Mouse (Mus musculus): ENCODE results near the gene Arnt2. TPM values are rescaled to one million over a fixed set of nuclear protein-coding genes. Genes with fewer than 3 reads are reported as not detected.
A peak's percentile ranks its signal among the peaks of the same experiment; 100 is the strongest.

Arnt2 gene
- polyA plus RNA-seq, 1 experiment from 2014 or later, result 17.0 TPM

GRCm38 (mm10) chr7:84282231-84282630 lies 127.7 kb downstream of the Arnt2 start:
- no peaks in the 10 kb centered on the region for H3K27me3 ChIP-seq

GRCm38 (mm10) chr7:84279231-84279630 lies 130.7 kb downstream of the Arnt2 start:
- no peaks in the 10 kb centered on the region for H3K9me3 ChIP-seq
- 79% methylated on average over 1 of the region's 1 CpGs for WGBS
- ATAC-seq (ENCODE audit: insufficient number of reproducible peaks, insufficient read depth, low FRiP score, low TSS enrichment, low read depth), result no peak
- H3K27ac ChIP-seq, result no peak overlapping the region
- no peak overlapping the region for H3K4me3 ChIP-seq
- no peak overlapping the region for H3K4me2 ChIP-seq
- no peaks in the 10 kb centered on the region for H3K27me3 ChIP-seq
- no peak overlapping the region for H3K9ac ChIP-seq
- no peaks in the 10 kb centered on the region for H3K4me1 ChIP-seq
- peaks cover 44% of the 10 kb centered on the region for H3K36me3 ChIP-seq

More at GRCm38 (mm10) chr7:84282231-84282630, 127.7 kb downstream of the Arnt2 start:
- ATAC-seq (ENCODE audit: insufficient number of reproducible peaks, insufficient read depth, low FRiP score, low TSS enrichment, low read depth), result no peak
- Histone ChIP-seq H3K36me3 (peaks cover 35% of the 10 kb centered on the region), H3K4me3 (no peak overlapping the region), H3K27ac (no peak overlapping the region), H3K9ac (no peak overlapping the region), H3K4me1 (no peaks in the 10 kb centered on the region), H3K4me2 (no peak overlapping the region), H3K9me3 (no peaks in the 10 kb centered on the region)
- 87% methylated on average over 4 of the region's 4 CpGs for WGBS

- WGBS, result 75% methylated on average over 10 of the region's 10 CpGs
- no peaks in the 10 kb centered on the region for H3K27me3 ChIP-seq
- peaks cover 38% of the 10 kb centered on the region for H3K36me3 ChIP-seq
- H3K4me3 ChIP-seq, result no peak overlapping the region
- no peaks in the 10 kb centered on the region for H3K4me1 ChIP-seq
- no peak overlapping the region for H3K4me2 ChIP-seq
- ATAC-seq (ENCODE audit: insufficient number of reproducible peaks, insufficient read depth, low FRiP score, low TSS enrichment, low read depth), result no peak
- no peak overlapping the region for H3K9ac ChIP-seq
- no peak overlapping the region for H3K27ac ChIP-seq
- H3K9me3 ChIP-seq, result no peaks in the 10 kb centered on the region
Observed at GRCm38 (mm10) chr7:84275312-84275711, 134.7 kb downstream of the Arnt2 start.

GRCm38 (mm10) chr7:84273930-84274329 lies 136.0 kb downstream of the Arnt2 start:
- Histone ChIP-seq H3K4me2 (no peak overlapping the region), H3K4me1 (no peaks in the 10 kb centered on the region), H3K4me3 (no peak overlapping the region), H3K27me3 (no peaks in the 10 kb centered on the region), H3K27ac (no peak overlapping the region), H3K9me3 (no peaks in the 10 kb centered on the region), H3K9ac (no peak overlapping the region), H3K36me3 (peaks cover 31% of the 10 kb centered on the region)
- ATAC-seq (ENCODE audit: insufficient number of reproducible peaks, insufficient read depth, low FRiP score, low TSS enrichment, low read depth), result no peak
- WGBS, result 75% methylated on average over 6 of the region's 6 CpGs

- no peak overlapping the region for H3K4me3 ChIP-seq
Observed at GRCm38 (mm10) chr7:84272206-84272818, 137.7 kb downstream of the Arnt2 start.

GRCm38 (mm10) chr7:84271429-84271828 lies 138.5 kb downstream of the Arnt2 start:
- H3K4me1 ChIP-seq, result no peaks in the 10 kb centered on the region
- no peak overlapping the region for H3K4me3 ChIP-seq
- H3K4me2 ChIP-seq, result no peak overlapping the region
- H3K36me3 ChIP-seq, result peaks cover 52% of the 10 kb centered on the region
- no peaks in the 10 kb centered on the region for H3K9me3 ChIP-seq
- H3K9ac ChIP-seq, result no peak overlapping the region
- 87% methylated on average over 5 of the region's 5 CpGs for WGBS
- no peaks in the 10 kb centered on the region for H3K27me3 ChIP-seq
- ATAC-seq (ENCODE audit: insufficient number of reproducible peaks, insufficient read depth, low FRiP score, low TSS enrichment, low read depth), result no peak
- no peak overlapping the region for H3K27ac ChIP-seq

More at GRCm38 (mm10) chr7:84272206-84272818, 137.7 kb downstream of the Arnt2 start:
- Histone ChIP-seq H3K36me3 (peaks cover 44% of the 10 kb centered on the region), H3K9ac (no peak overlapping the region), H3K4me2 (no peak overlapping the region), H3K27me3 (no peaks in the 10 kb centered on the region), H3K4me1 (no peaks in the 10 kb centered on the region), H3K9me3 (no peaks in the 10 kb centered on the region), H3K27ac (no peak overlapping the region)
- 25% methylated on average over 7 of the region's 7 CpGs for WGBS
- ATAC-seq (ENCODE audit: insufficient number of reproducible peaks, insufficient read depth, low FRiP score, low TSS enrichment, low read depth), result peak; percentile 62; the same call in 1 of the 2 replicates

GRCm38 (mm10) chr7:84263466-84263865 lies 146.5 kb downstream of the Arnt2 start:
- no peaks in the 10 kb centered on the region for H3K9me3 ChIP-seq
- no peak overlapping the region for H3K4me3 ChIP-seq
- no peaks in the 10 kb centered on the region for H3K4me1 ChIP-seq
- no peak overlapping the region for H3K9ac ChIP-seq
- 83% methylated on average over 4 of the region's 4 CpGs for whole genome bisulfite sequencing
- H3K27ac ChIP-seq, result no peak overlapping the region
- H3K36me3 ChIP-seq, result peaks cover 72% of the 10 kb centered on the region
- no peaks in the 10 kb centered on the region for H3K27me3 ChIP-seq
- no peak overlapping the region for H3K4me2 ChIP-seq
- no peak for ATAC-seq (ENCODE audit: insufficient number of reproducible peaks, insufficient read depth, low FRiP score, low TSS enrichment, low read depth)

- WGBS, result 72% methylated on average over 6 of the region's 6 CpGs
- no peak overlapping the region for H3K4me3 ChIP-seq
- H3K36me3 ChIP-seq, result peaks cover 69% of the 10 kb centered on the region
- H3K4me1 ChIP-seq, result no peaks in the 10 kb centered on the region
- H3K27ac ChIP-seq, result no peak overlapping the region
- ATAC-seq (ENCODE audit: insufficient number of reproducible peaks, insufficient read depth, low FRiP score, low TSS enrichment, low read depth), result no peak
- H3K27me3 ChIP-seq, result no peaks in the 10 kb centered on the region
- no peaks in the 10 kb centered on the region for H3K9me3 ChIP-seq
- no peak overlapping the region for H3K4me2 ChIP-seq
- no peak overlapping the region for H3K9ac ChIP-seq
Observed at GRCm38 (mm10) chr7:84261341-84261740, 148.6 kb downstream of the Arnt2 start.

- Histone ChIP-seq H3K4me3 (no peak overlapping the region), H3K4me1 (no peaks in the 10 kb centered on the region), H3K4me2 (no peak overlapping the region), H3K36me3 (peaks cover 65% of the 10 kb centered on the region), H3K9me3 (no peaks in the 10 kb centered on the region), H3K9ac (no peak overlapping the region), H3K27ac (no peak overlapping the region), H3K27me3 (no peaks in the 10 kb centered on the region)
- WGBS, result 85% methylated on average over 4 of the region's 4 CpGs
- ATAC-seq (ENCODE audit: insufficient number of reproducible peaks, insufficient read depth, low FRiP score, low TSS enrichment, low read depth), result no peak
Observed at GRCm38 (mm10) chr7:84260401-84260800, 149.6 kb downstream of the Arnt2 start.

- Histone ChIP-seq H3K36me3 (peaks cover 63% of the 10 kb centered on the region), H3K27ac (no peak overlapping the region), H3K9me3 (no peaks in the 10 kb centered on the region), H3K4me1 (no peaks in the 10 kb centered on the region), H3K9ac (no peak overlapping the region), H3K4me3 (no peak overlapping the region), H3K27me3 (no peaks in the 10 kb centered on the region), H3K4me2 (no peak overlapping the region)
- ATAC-seq (ENCODE audit: insufficient number of reproducible peaks, insufficient read depth, low FRiP score, low TSS enrichment, low read depth), result no peak
- 75% methylated on average over 4 of the region's 4 CpGs for WGBS
Observed at GRCm38 (mm10) chr7:84259309-84259985, 150.5 kb downstream of the Arnt2 start.

- Histone ChIP-seq H3K4me2 (no peak overlapping the region), H3K27ac (no peak overlapping the region), H3K9me3 (no peaks in the 10 kb centered on the region), H3K4me3 (no peak overlapping the region), H3K4me1 (no peaks in the 10 kb centered on the region), H3K36me3 (peaks cover 48% of the 10 kb centered on the region), H3K9ac (no peak overlapping the region), H3K27me3 (no peaks in the 10 kb centered on the region)
- 95% methylated on average over 3 of the region's 3 CpGs for WGBS
- ATAC-seq (ENCODE audit: insufficient number of reproducible peaks, insufficient read depth, low FRiP score, low TSS enrichment, low read depth), result no peak
Observed at GRCm38 (mm10) chr7:84256661-84257060, 153.3 kb downstream of the Arnt2 start.

GRCm38 (mm10) chr7:84256245-84256644 lies 153.7 kb downstream of the Arnt2 start:
- Histone ChIP-seq H3K27me3 (no peaks in the 10 kb centered on the region), H3K36me3 (peaks cover 49% of the 10 kb centered on the region), H3K9me3 (no peaks in the 10 kb centered on the region), H3K4me1 (no peaks in the 10 kb centered on the region), H3K9ac (no peak overlapping the region), H3K27ac (no peak overlapping the region), H3K4me2 (no peak overlapping the region), H3K4me3 (no peak overlapping the region)
- no peak for ATAC-seq (ENCODE audit: insufficient number of reproducible peaks, insufficient read depth, low FRiP score, low TSS enrichment, low read depth)
- 52% methylated on average over 1 of the region's 1 CpGs for WGBS

Measured in embryonic facial prominence, embryonic 13.5 days (tissue).